Mouse (Mus musculus): ENCODE data around the gene Usp36.

- no peak for TF ChIP-seq GATA1 (IDR thresholded peaks at IDR 0.05; ENCODE audit: borderline replicate concordance, low read length)
- no peak for TF ChIP-seq FLI1 (IDR thresholded peaks at IDR 0.05; ENCODE audit: low read length)
These were observed 15.0 kb downstream of the Usp36 start for GRCm38 (mm10) chr11:118275092-118275491.
